Mouse (Mus musculus) forebrain, embryonic 14.5 days (tissue): Measurements from ENCODE around the gene Lrrc28. TPM values are rescaled to one million over a fixed set of nuclear protein-coding genes. Genes with fewer than 3 reads are reported as not detected.
A peak's percentile ranks its signal among the peaks of the same experiment; 100 is the strongest.

Experiments
- ATAC-seq: fragments of 200-750 bp; cut with Nextera tagmentation; 2 replicates; pipeline ENCODE4 v1.8.0; 2017; ENCODE audit warnings: mild to moderate bottlenecking, moderate library complexity
- DNase-seq: peaks from one replicate; pipeline ENCODE4 v3.0.0-alpha.2; 2015; ENCODE audit warnings: low spot score
- H3K27ac ChIP-seq: fragments of 300-500 bp; sonication (generic); 2 replicates; pipeline ENCODE4 v1.5.1; 2014; ENCODE audit warnings: low read depth, mild to moderate bottlenecking, control low read depth, low read length, moderate library complexity
- H3K27me3 ChIP-seq: fragments of 300-500 bp; sonication (generic); replicated peaks from 2 replicates; pipeline ENCODE4 v1.6.1; 2014; ENCODE audit warnings: low read length, control low read depth, mixed read lengths; ENCODE audit not compliant: control insufficient read depth, insufficient read depth
- H3K36me3 ChIP-seq: fragments of 300-500 bp; sonication (generic); 2 replicates; pipeline ENCODE4 v1.6.1; 2014; ENCODE audit warnings: low read length, control low read depth; ENCODE audit not compliant: control insufficient read depth, insufficient read depth
- H3K4me1 ChIP-seq: fragments of 300-500 bp; sonication (generic); 2 replicates; pipeline ENCODE4 v1.6.1; 2014; ENCODE audit warnings: antibody characterized with exemption, low read length, control low read depth; ENCODE audit not compliant: control insufficient read depth, insufficient read depth
- H3K4me2 ChIP-seq: fragments of 300-500 bp; sonication (generic); 2 replicates; pipeline ENCODE4 v1.6.1; 2014; ENCODE audit warnings: mild to moderate bottlenecking, control low read depth, low read length
- H3K4me3 ChIP-seq: fragments of 300-500 bp; sonication (generic); 2 replicates; pipeline ENCODE4 v1.5.1; 2014; ENCODE audit warnings: low read depth, low read length, control low read depth
- H3K9ac ChIP-seq: fragments of 300-500 bp; sonication (generic); 2 replicates; pipeline ENCODE4 v1.6.1; 2014; ENCODE audit warnings: mild to moderate bottlenecking, low read length, control low read depth, moderate library complexity
- H3K9me3 ChIP-seq: fragments of 300-500 bp; sonication (generic); replicated peaks from 2 replicates; pipeline ENCODE4 v1.6.1; 2016; ENCODE audit warnings: low read length, control low read depth, mixed read lengths; ENCODE audit not compliant: control insufficient read depth
- WGBS: fragments of 180-500 bp; shearing (Covaris S2); extraction: QIAGEN DNeasy Blood & Tissue Kit; methylation state at CpG from one replicate; pipeline ENCODE4 v1.1.7; 2014; 5-methylcytosine and 5-hydroxymethylcytosine counted together
- polyA plus RNA-seq: library from polyadenylated mRNA; unstranded; fragments of >200 nt; fragmentation: Nextera tagmentation; extraction: Ambion mirVana; gene quantifications from 2 replicates; pipeline ENCODE4 v1.2.1, GENCODE M21; 2014

Gene Lrrc28
- polyA plus RNA-seq, 1 experiment from 2014 or later, result 40.5 TPM

GRCm38 (mm10) chr7:67634210-67634609 is 10.9 kb downstream of the Lrrc28 start:
- Histone ChIP-seq H3K9me3 (no peaks in the 10 kb centered on the region), H3K27me3 (no peaks in the 10 kb centered on the region), H3K27ac (no peak overlapping the region), H3K9ac (no peak overlapping the region), H3K4me1 (no peaks in the 10 kb centered on the region), H3K4me3 (no peak overlapping the region), H3K4me2 (no peak overlapping the region), H3K36me3 (peaks cover 6% of the 10 kb centered on the region; the same call in 1 of the 2 replicates)
- 94% methylated on average over 3 of the region's 3 CpGs for WGBS
- ATAC-seq (no peak), DNase-seq (no peak)

- no peak overlapping the region for H3K4me2 ChIP-seq
- ATAC-seq, result no peak
- H3K9ac ChIP-seq, result no peak overlapping the region
- WGBS, result 81% methylated on average over 5 of the region's 5 CpGs
- no peaks in the 10 kb centered on the region for H3K9me3 ChIP-seq
- no peaks in the 10 kb centered on the region for H3K4me1 ChIP-seq
- no peak for DNase-seq
- H3K36me3 ChIP-seq, result peaks cover 6% of the 10 kb centered on the region; the same call in 1 of the 2 replicates
- no peak overlapping the region for H3K4me3 ChIP-seq
- H3K27ac ChIP-seq, result no peak overlapping the region
- H3K27me3 ChIP-seq, result no peaks in the 10 kb centered on the region
These were observed 12.7 kb downstream of the Lrrc28 start for GRCm38 (mm10) chr7:67632380-67632779.

GRCm38 (mm10) chr7:67630817-67631216 is 14.3 kb downstream of the Lrrc28 start:
- DNase-seq, result peak; percentile 93
- Histone ChIP-seq H3K9ac (no peak overlapping the region), H3K4me1 (no peaks in the 10 kb centered on the region), H3K9me3 (no peaks in the 10 kb centered on the region), H3K36me3 (peaks cover 5% of the 10 kb centered on the region), H3K4me2 (no peak overlapping the region), H3K4me3 (no peak overlapping the region), H3K27ac (no peak overlapping the region), H3K27me3 (no peaks in the 10 kb centered on the region)
- peak; percentile 77; the same call in 1 of the 2 replicates for ATAC-seq
- 24% methylated on average over 2 of the region's 2 CpGs for WGBS

GRCm38 (mm10) chr7:67629681-67630080 is 15.4 kb downstream of the Lrrc28 start:
- Histone ChIP-seq H3K36me3 (peaks cover 3% of the 10 kb centered on the region; the same call in 1 of the 2 replicates), H3K4me1 (no peaks in the 10 kb centered on the region), H3K9ac (no peak overlapping the region), H3K4me3 (no peak overlapping the region), H3K9me3 (no peaks in the 10 kb centered on the region), H3K27me3 (no peaks in the 10 kb centered on the region), H3K4me2 (no peak overlapping the region), H3K27ac (no peak overlapping the region)
- 42% methylated on average over 5 of the region's 5 CpGs for WGBS
- no peak for ATAC-seq
- DNase-seq, result no peak

- 88% methylated on average over 5 of the region's 5 CpGs for WGBS
- DNase-seq (no peak), ATAC-seq (no peak)
- Histone ChIP-seq H3K27ac (no peak overlapping the region), H3K27me3 (no peaks in the 10 kb centered on the region), H3K4me2 (no peak overlapping the region), H3K4me3 (no peak overlapping the region), H3K9me3 (no peaks in the 10 kb centered on the region), H3K4me1 (no peaks in the 10 kb centered on the region), H3K9ac (no peak overlapping the region), H3K36me3 (peaks cover 3% of the 10 kb centered on the region; the same call in 1 of the 2 replicates)
These were observed 18.4 kb downstream of the Lrrc28 start for GRCm38 (mm10) chr7:67626671-67627070.

- Histone ChIP-seq H3K4me2 (no peak overlapping the region), H3K27ac (no peak overlapping the region), H3K36me3 (peaks cover 3% of the 10 kb centered on the region; the same call in 1 of the 2 replicates), H3K4me3 (no peak overlapping the region), H3K9me3 (no peaks in the 10 kb centered on the region), H3K4me1 (no peaks in the 10 kb centered on the region), H3K27me3 (no peaks in the 10 kb centered on the region), H3K9ac (no peak overlapping the region)
- 71% methylated on average over 3 of the region's 3 CpGs for WGBS
- DNase-seq (no peak), ATAC-seq (no peak)
These were observed 22.9 kb downstream of the Lrrc28 start for GRCm38 (mm10) chr7:67622151-67622550.

GRCm38 (mm10) chr7:67619836-67620235 is 25.2 kb downstream of the Lrrc28 start:
- Histone ChIP-seq H3K9me3 (no peaks in the 10 kb centered on the region), H3K36me3 (no peaks in the 10 kb centered on the region), H3K27ac (no peak overlapping the region), H3K4me2 (no peak overlapping the region), H3K27me3 (no peaks in the 10 kb centered on the region), H3K4me3 (no peak overlapping the region), H3K9ac (no peak overlapping the region), H3K4me1 (no peaks in the 10 kb centered on the region)
- whole genome bisulfite sequencing, result 86% methylated on average over 4 of the region's 4 CpGs
- peak; percentile 56 for DNase-seq
- ATAC-seq, result no peak

- H3K4me2 ChIP-seq, result no peak overlapping the region
- no peak for DNase-seq
- no peak for ATAC-seq
- H3K4me3 ChIP-seq, result no peak overlapping the region
- H3K27ac ChIP-seq, result no peak overlapping the region
- no peaks in the 10 kb centered on the region for H3K27me3 ChIP-seq
- no peak overlapping the region for H3K9ac ChIP-seq
- peaks cover 5% of the 10 kb centered on the region; the same call in 1 of the 2 replicates for H3K4me1 ChIP-seq
- no peaks in the 10 kb centered on the region for H3K36me3 ChIP-seq
- whole genome bisulfite sequencing, result 88% methylated on average over 3 of the region's 3 CpGs
- H3K9me3 ChIP-seq, result no peaks in the 10 kb centered on the region
These were observed 26.8 kb downstream of the Lrrc28 start for GRCm38 (mm10) chr7:67618316-67618715.

- no peak for ATAC-seq
- no peak for DNase-seq
- no peak overlapping the region for H3K4me3 ChIP-seq
- no peak overlapping the region for H3K27ac ChIP-seq
- H3K36me3 ChIP-seq, result no peaks in the 10 kb centered on the region
- peaks cover 5% of the 10 kb centered on the region; the same call in 1 of the 2 replicates for H3K4me1 ChIP-seq
- 91% methylated on average over 10 of the region's 10 CpGs for WGBS
- no peaks in the 10 kb centered on the region for H3K9me3 ChIP-seq
- no peak overlapping the region for H3K9ac ChIP-seq
- H3K27me3 ChIP-seq, result no peaks in the 10 kb centered on the region
- H3K4me2 ChIP-seq, result no peak overlapping the region
These were observed 27.4 kb downstream of the Lrrc28 start for GRCm38 (mm10) chr7:67617646-67618045.
